Mouse (Mus musculus) myocyte (in vitro differentiated cells): ENCODE measurements around the gene Lgals2.

Experiments used
- MAX ChIP-seq: IDR thresholded peaks from one replicate; pipeline ENCODE4 v1.6.1; 2011; ENCODE audit warnings: low read depth, mild to moderate bottlenecking, control low read depth
- MYOG ChIP-seq, 3 experiments: IDR thresholded peaks; one replicate each; pipeline ENCODE4 v1.6.1; 2011; ENCODE audit warnings: control low read depth in 2 of 3, low read depth in 2 of 3, mild to moderate bottlenecking in 2 of 3; ENCODE audit not compliant: insufficient read length in 2 of 3, control insufficient read depth in 1 of 3, insufficient read depth in 1 of 3
- POLR2A ChIP-seq: IDR thresholded peaks from one replicate; pipeline ENCODE4 v1.6.1; 2011; ENCODE audit warnings: low read depth, mild to moderate bottlenecking, control low read depth, moderate library complexity; ENCODE audit not compliant: insufficient read length
- POLR2AphosphoS2 ChIP-seq: IDR thresholded peaks from one replicate; pipeline ENCODE4 v1.6.1; 2011; ENCODE audit warnings: low read depth, control low read depth; ENCODE audit not compliant: insufficient read length
- TCF12 ChIP-seq: IDR thresholded peaks from one replicate; pipeline ENCODE4 v1.6.1; 2011; ENCODE audit warnings: mild to moderate bottlenecking, control low read depth; ENCODE audit not compliant: poor library complexity, insufficient read depth, severe bottlenecking
- USF1 ChIP-seq: IDR thresholded peaks from one replicate; pipeline ENCODE4 v1.6.1; 2011; ENCODE audit warnings: low read depth, mild to moderate bottlenecking, control low read depth, moderate library complexity

- TF ChIP-seq POLR2A (no peak), MAX (no peak), TCF12 (no peak), MYOG (IDR thresholded peaks at IDR 0.05; ENCODE audit: control insufficient read depth in 1 of 3, insufficient read depth in 1 of 3, insufficient read length in 2 of 3, low read depth in 2 of 3) (no peak), POLR2AphosphoS2 (no peak), USF1 (no peak)
Measured at GRCm38 (mm10) chr15:78868398-78868797, 13.1 kb upstream of the Lgals2 start.
